Mouse (Mus musculus): ENCODE results near the gene Olfr1047. TPM values are rescaled to one million over a fixed set of nuclear protein-coding genes. Genes with fewer than 3 reads are reported as not detected.
"Not testable (repeated sequence)": the region's sequence is repeated elsewhere in the genome, so short reads cannot be mapped to it uniquely, and the experiment has no call there.

Olfr1047 gene
- total RNA-seq (2012; rRNA removed) (not detected in 2 replicates), total RNA-seq (2014; rRNA removed) (not detected in 2 replicates), polyA plus RNA-seq (2012; ENCODE audit: insufficient read length, low read depth) (not detected in 2 replicates)

- Histone ChIP-seq H3K79me2 (replicated peaks; ENCODE audit: control insufficient read depth, extremely low read depth, insufficient read depth, poor library complexity, severe bottlenecking) (no peaks in the 10 kb centered on the region), H3K27me3 (replicated peaks) (no peaks in the 10 kb centered on the region), H3K27ac (ENCODE audit: insufficient read depth, low read depth) (no peak within 1 kb of the TSS), H3K4me2 (ENCODE audit: insufficient read depth, low read depth, poor library complexity, severe bottlenecking) (no peak within 1 kb of the TSS), H3K9me3 (replicated peaks; ENCODE audit: low read length) (peaks cover 15% of the 10 kb centered on the region), H3K4me1 (ENCODE audit: control insufficient read depth in 1 of 2, insufficient read depth in 2 of 2) (no peaks in the 10 kb centered on the region), H3K36me3 (replicated peaks in 1 of 2; ENCODE audit: control insufficient read depth in 1 of 2, insufficient read depth in 1 of 2, low read length in 1 of 2) (no peaks in the 10 kb centered on the region), H3K4me3 (replicated peaks in 1 of 3; ENCODE audit: low read depth in 2 of 3, low read length in 2 of 3, poor library complexity in 1 of 3) (no peak within 1 kb of the TSS), H3K9ac (ENCODE audit: insufficient read depth, low read depth) (no peak within 1 kb of the TSS)
- dilution Hi-C loops (cut with MboI; ENCODE audit: extremely low pct_ligation_motif_present, extremely low pct_unique_long_range_greater_than_20kb, low sequenced_read_pairs) (no loop called here), in situ Hi-C loops (cut with MboI; ENCODE audit: low pct_ligation_motif_present, low pct_unique_long_range_greater_than_20kb, low sequenced_read_pairs) (no loop called here)
- no peak for TF ChIP-seq RCOR1 (conservative IDR thresholded peaks at IDR 0.05; ENCODE audit: low read depth, low read length)
- no peak for TF ChIP-seq PAX5 (IDR thresholded peaks at IDR 0.05; ENCODE audit: low read length)
- no peak for TF ChIP-seq CTCF (conservative IDR thresholded peaks at IDR 0.05 in 1 of 2, IDR thresholded peaks at IDR 0.05 in 1 of 2; ENCODE audit: low read depth in 2 of 2, low read length in 2 of 2)
- no peak for TF ChIP-seq EP300 (IDR thresholded peaks at IDR 0.05; ENCODE audit: low read length)
- no peak for DNase-seq (ENCODE audit: extremely low read depth)
Measured at GRCm38 (mm10) chr2:86231301-86231700, at the start of gene Olfr1047. TSS of gene Olfr1047 (minus strand) at chr2:86231401.

GRCm38 (mm10) chr2:86278988-86279387 is 47.8 kb upstream of the Olfr1047 start, which contains the start of gene Olfr1051:
TSS of gene Olfr1051 (minus strand) at chr2:86279088.
- H3K27ac ChIP-seq (ENCODE audit: insufficient read depth, low read depth); H3K4me2 ChIP-seq (ENCODE audit: insufficient read depth, low read depth, poor library complexity, severe bottlenecking); H3K9me3 ChIP-seq (replicated peaks; ENCODE audit: low read length); in situ Hi-C loops (cut with MboI; ENCODE audit: low pct_ligation_motif_present, low pct_unique_long_range_greater_than_20kb, low sequenced_read_pairs); H3K4me3 ChIP-seq (replicated peaks in 1 of 3; ENCODE audit: low read depth in 2 of 3, low read length in 2 of 3, poor library complexity in 1 of 3); H3K9ac ChIP-seq (ENCODE audit: insufficient read depth, low read depth); H3K27me3 ChIP-seq (replicated peaks); dilution Hi-C loops (cut with MboI; ENCODE audit: extremely low pct_ligation_motif_present, extremely low pct_unique_long_range_greater_than_20kb, low sequenced_read_pairs); H3K36me3 ChIP-seq (replicated peaks in 1 of 2; ENCODE audit: control insufficient read depth in 1 of 2, insufficient read depth in 1 of 2, low read length in 1 of 2); H3K4me1 ChIP-seq (ENCODE audit: control insufficient read depth in 1 of 2, insufficient read depth in 2 of 2); DNase-seq (ENCODE audit: extremely low read depth); H3K79me2 ChIP-seq (replicated peaks; ENCODE audit: control insufficient read depth, extremely low read depth, insufficient read depth, poor library complexity, severe bottlenecking): not testable (repeated sequence)

DNA sequence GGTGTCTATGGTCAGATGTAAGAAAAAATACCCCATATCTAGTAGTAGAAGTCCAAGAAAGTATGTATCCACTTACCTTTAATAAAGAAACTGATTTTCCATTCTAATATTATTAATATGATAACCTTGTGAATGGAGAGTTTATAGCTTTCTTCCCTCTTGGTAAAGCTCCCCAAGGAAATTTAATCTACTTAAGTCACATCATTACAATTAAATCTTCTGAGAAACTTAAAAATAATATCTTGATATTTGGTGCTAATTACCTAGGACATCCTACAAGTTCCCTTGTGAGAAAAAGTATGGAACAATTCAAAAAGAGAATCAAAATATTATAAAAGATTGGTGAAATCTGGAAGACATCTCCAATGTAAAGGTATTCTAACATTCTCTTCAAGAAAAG is 27.0 kb upstream of the Olfr1047 start, which contains the start of gene Olfr1049:
Olfr1049 (minus strand) TSS at position 101 of the 400 bp plus-strand sequence.
- in situ Hi-C loops (cut with MboI; ENCODE audit: low pct_ligation_motif_present, low pct_unique_long_range_greater_than_20kb, low sequenced_read_pairs) = not testable (repeated sequence)

GRCm38 (mm10) chr2:86240189-86240588 is 9.0 kb upstream of the Olfr1047 start, which contains the start of gene Olfr1048:
TSS of gene Olfr1048 (minus strand) at chr2:86240289.
- in situ Hi-C loops (cut with MboI; ENCODE audit: low pct_ligation_motif_present, low pct_unique_long_range_greater_than_20kb, low sequenced_read_pairs) = no loop called here

More for the DNA sequence above, 27.0 kb upstream of the Olfr1047 start, which contains the start of gene Olfr1049:
- dilution Hi-C loops (cut with MboI; ENCODE audit: extremely low pct_ligation_motif_present, extremely low pct_unique_long_range_greater_than_20kb, low sequenced_read_pairs); H3K9ac ChIP-seq (ENCODE audit: insufficient read depth, low read depth); H3K4me2 ChIP-seq (ENCODE audit: insufficient read depth, low read depth, poor library complexity, severe bottlenecking); H3K4me3 ChIP-seq (replicated peaks in 1 of 3; ENCODE audit: low read depth in 2 of 3, low read length in 2 of 3, poor library complexity in 1 of 3); H3K36me3 ChIP-seq (replicated peaks in 1 of 2; ENCODE audit: control insufficient read depth in 1 of 2, insufficient read depth in 1 of 2, low read length in 1 of 2); H3K27ac ChIP-seq (ENCODE audit: insufficient read depth, low read depth); H3K4me1 ChIP-seq (ENCODE audit: control insufficient read depth in 1 of 2, insufficient read depth in 2 of 2); H3K27me3 ChIP-seq (replicated peaks); H3K9me3 ChIP-seq (replicated peaks; ENCODE audit: low read length); H3K79me2 ChIP-seq (replicated peaks; ENCODE audit: control insufficient read depth, extremely low read depth, insufficient read depth, poor library complexity, severe bottlenecking); DNase-seq (ENCODE audit: extremely low read depth): not testable (repeated sequence)

More at GRCm38 (mm10) chr2:86240189-86240588, 9.0 kb upstream of the Olfr1047 start, which contains the start of gene Olfr1048:
- H3K79me2 ChIP-seq (replicated peaks; ENCODE audit: control insufficient read depth, extremely low read depth, insufficient read depth, poor library complexity, severe bottlenecking) = no peaks in the 10 kb centered on the region
- H3K4me3 ChIP-seq (replicated peaks in 1 of 3; ENCODE audit: low read depth in 2 of 3, low read length in 2 of 3, poor library complexity in 1 of 3) = no peak within 1 kb of the TSS
- dilution Hi-C loops (cut with MboI; ENCODE audit: extremely low pct_ligation_motif_present, extremely low pct_unique_long_range_greater_than_20kb, low sequenced_read_pairs) = no loop called here
- no peaks in the 10 kb centered on the region for H3K27me3 ChIP-seq (replicated peaks)
- no peaks in the 10 kb centered on the region for H3K36me3 ChIP-seq (replicated peaks in 1 of 2; ENCODE audit: control insufficient read depth in 1 of 2, insufficient read depth in 1 of 2, low read length in 1 of 2)
- TF ChIP-seq RCOR1 (conservative IDR thresholded peaks at IDR 0.05; ENCODE audit: low read depth, low read length) (no peak), ELF1 (IDR thresholded peaks at IDR 0.05; ENCODE audit: low read depth, low read length) (no peak), MAZ (IDR thresholded peaks at IDR 0.05; ENCODE audit: low read depth, low read length) (no peak), RAD21 (IDR thresholded peaks at IDR 0.05; ENCODE audit: low read depth, low read length) (no peak), ZC3H11A (IDR thresholded peaks at IDR 0.05; ENCODE audit: low read depth, low read length) (no peak), JUND (conservative IDR thresholded peaks at IDR 0.05; ENCODE audit: low read depth, low read length) (no peak), USF1 (IDR thresholded peaks at IDR 0.05; ENCODE audit: low read depth, low read length) (no peak), EP300 (IDR thresholded peaks at IDR 0.05; ENCODE audit: low read length) (no peak), POLR2AphosphoS2 (IDR thresholded peaks at IDR 0.05; ENCODE audit: low read depth, low read length) (no peak), MAFK (IDR thresholded peaks at IDR 0.05; ENCODE audit: insufficient replicate concordance, low read length) (no peak), BHLHE40 (IDR thresholded peaks at IDR 0.05; ENCODE audit: low read depth, low read length) (no peak)
- no peaks in the 10 kb centered on the region for H3K4me1 ChIP-seq (ENCODE audit: control insufficient read depth in 1 of 2, insufficient read depth in 2 of 2)
- no peak for DNase-seq (ENCODE audit: extremely low read depth)
- peaks cover 17% of the 10 kb centered on the region for H3K9me3 ChIP-seq (replicated peaks; ENCODE audit: low read length)
- no peak within 1 kb of the TSS for H3K9ac ChIP-seq (ENCODE audit: insufficient read depth, low read depth)
- no peak within 1 kb of the TSS for H3K27ac ChIP-seq (ENCODE audit: insufficient read depth, low read depth)
- H3K4me2 ChIP-seq (ENCODE audit: insufficient read depth, low read depth, poor library complexity, severe bottlenecking) = no peak within 1 kb of the TSS
